Mouse (Mus musculus) CH12.LX (cell line): ENCODE data around the gene Uqcrh.

ENCODE experiments used
- BHLHE40 ChIP-seq: IDR thresholded peaks from 2 replicates; pipeline ENCODE4 v1.6.1; 2011; ENCODE audit warnings: mild to moderate bottlenecking, low read depth, low read length, improper control_type of control experiment
- CHD2 ChIP-seq: IDR thresholded peaks from 2 replicates; pipeline ENCODE4 v1.6.1; 2011; ENCODE audit warnings: low read length, improper control_type of control experiment
- CTCF ChIP-seq, 2 experiments: IDR thresholded peaks in 1 of 2; conservative IDR thresholded peaks in 1 of 2; 2 replicates each; pipeline ENCODE4 v1.5.1; 2011 to 2012; ENCODE audit warnings: low read depth in 2 of 2, low read length in 2 of 2, improper control_type of control experiment in 1 of 2, inconsistent platforms in 1 of 2, mild to moderate bottlenecking in 1 of 2, moderate library complexity in 1 of 2
- EP300 ChIP-seq: IDR thresholded peaks from 2 replicates; pipeline ENCODE4 v1.6.1; 2011; ENCODE audit warnings: low read length, improper control_type of control experiment
- HCFC1 ChIP-seq: IDR thresholded peaks from 2 replicates; pipeline ENCODE4 v1.6.1; 2012; ENCODE audit warnings: low read depth, mild to moderate bottlenecking, inconsistent platforms, low read length, improper control_type of control experiment
- JUND ChIP-seq: conservative IDR thresholded peaks from 2 replicates; pipeline ENCODE4 v1.6.1; 2011; ENCODE audit warnings: low read depth, low read length, improper control_type of control experiment
- MAFK ChIP-seq: IDR thresholded peaks from 2 replicates; pipeline ENCODE4 v1.6.1; 2011; ENCODE audit warnings: low read length, improper control_type of control experiment; ENCODE audit not compliant: insufficient replicate concordance
- POLR2A ChIP-seq: IDR thresholded peaks from 2 replicates; pipeline ENCODE4 v1.6.1; 2011; ENCODE audit warnings: low read depth, mild to moderate bottlenecking, improper control_type of control experiment, low read length
- POLR2AphosphoS2 ChIP-seq: IDR thresholded peaks from 2 replicates; pipeline ENCODE4 v1.6.1; 2011; ENCODE audit warnings: low read depth, low read length, improper control_type of control experiment
- SIN3A ChIP-seq: IDR thresholded peaks from 2 replicates; pipeline ENCODE4 v1.6.1; 2012; ENCODE audit warnings: low read length, improper control_type of control experiment, inconsistent platforms
- UBTF ChIP-seq: IDR thresholded peaks from 2 replicates; pipeline ENCODE4 v1.6.1; 2012; ENCODE audit warnings: low read depth, mild to moderate bottlenecking, inconsistent platforms, low read length, improper control_type of control experiment, moderate library complexity
- ZMIZ1 ChIP-seq: IDR thresholded peaks from 2 replicates; pipeline ENCODE4 v1.6.1; 2012; ENCODE audit warnings: low read depth, mild to moderate bottlenecking, inconsistent platforms, low read length, improper control_type of control experiment

GRCm38 (mm10) chr4:116096291-116096690 is 21.4 kb upstream of the Uqcrh start:
- TF ChIP-seq SIN3A (no peak), POLR2A (no peak), UBTF (no peak), HCFC1 (no peak), CTCF (conservative IDR thresholded peaks at IDR 0.05 in 1 of 2, IDR thresholded peaks at IDR 0.05 in 1 of 2; ENCODE audit: low read depth in 2 of 2, low read length in 2 of 2) (no peak), ZMIZ1 (no peak), POLR2AphosphoS2 (no peak), BHLHE40 (no peak), MAFK (no peak), CHD2 (no peak), EP300 (no peak), JUND (no peak)
